Comparison of ENCODE assay signal across 20 mouse cellular contexts in genomic region chr15:27095231-27095630, GRCm38 (mm10).
DNase-seq lines count a peak whose midpoint lies in the region.
"Had no signal": no experiment of that assay in that cellular context is flagged by ENCODE, and none has a peak within 500 bp of the region (broad histone marks: within the 10 kb centered on the region; RNA-seq: fewer than 3 reads in every experiment).

No protein-coding gene starts in this region.

- DNase-seq in brain, adult 2 months (ENCODE audit: low read depth, low spot score) = peak; percentile 60
- DNase-seq in layer of hippocampus, adult 18-20 months (ENCODE audit: low spot score in 2 of 2) = peak; percentile 48 to 73
- peak; percentile 37 to 49 for DNase-seq in layer of hippocampus, postnatal 36 days
- peak; percentile 34 to 47 for DNase-seq in right cerebral cortex, postnatal 10 days (ENCODE audit: low spot score in 2 of 2)
- no peak for DNase-seq in adrenal gland, postnatal 14 days
- DNase-seq in limb, embryonic 10.5 days (ENCODE audit: low spot score) = no peak
- DNase-seq in cerebellum, adult 11 months = no peak
- DNase-seq: adrenal gland, adult 8-10 months; cerebellum, adult 8-10 months; heart, adult 2 months; liver, embryonic 13.5 days; thymus, postnatal 14 days had no signal

- WGBS in limb, embryonic 10.5 days = 95% methylated on average over 9 of the region's 9 CpGs

- no peak overlapping the region for H3K27ac ChIP-seq in limb, embryonic 10.5 days
- H3K27ac ChIP-seq: embryonic facial prominence, embryonic 12.5 days; forebrain, embryonic 15.5 days; heart, adult 2 months; kidney, postnatal 0 days; limb, embryonic 12.5 days; liver, embryonic 13.5 days; lung, embryonic 15.5 days; midbrain, embryonic 13.5 days; stomach, postnatal 0 days had no signal

- H3K4me1 ChIP-seq in limb, embryonic 10.5 days = no peaks in the 10 kb centered on the region
- H3K4me1 ChIP-seq: embryonic facial prominence, embryonic 12.5 days; forebrain, embryonic 15.5 days; heart, embryonic 15.5 days; limb, embryonic 12.5 days; liver, embryonic 13.5 days; lung, embryonic 15.5 days; midbrain, embryonic 13.5 days had no signal

- no peak overlapping the region for H3K4me3 ChIP-seq in limb, embryonic 10.5 days
- H3K4me3 ChIP-seq: embryonic facial prominence, embryonic 12.5 days; forebrain, embryonic 15.5 days; heart, adult 2 months; heart, embryonic 15.5 days; limb, embryonic 12.5 days; liver, embryonic 13.5 days; lung, embryonic 15.5 days; midbrain, embryonic 13.5 days had no signal

- H3K27me3 ChIP-seq in limb, embryonic 10.5 days (ENCODE audit: low read depth, poor library complexity, severe bottlenecking) = no peaks in the 10 kb centered on the region
- H3K27me3 ChIP-seq: embryonic facial prominence, embryonic 12.5 days; forebrain, embryonic 15.5 days; heart, embryonic 15.5 days; limb, embryonic 12.5 days; liver, embryonic 13.5 days; lung, embryonic 15.5 days; midbrain, embryonic 13.5 days had no signal

- H3K9me3 ChIP-seq in limb, embryonic 10.5 days (replicated peaks) = no peaks in the 10 kb centered on the region
- H3K9me3 ChIP-seq: embryonic facial prominence, embryonic 12.5 days; forebrain, embryonic 15.5 days; heart, embryonic 15.5 days; limb, embryonic 12.5 days; liver, embryonic 13.5 days; lung, embryonic 15.5 days; midbrain, embryonic 13.5 days had no signal

- no peaks in the 10 kb centered on the region for H3K36me3 ChIP-seq in limb, embryonic 10.5 days
- H3K36me3 ChIP-seq: embryonic facial prominence, embryonic 12.5 days; forebrain, embryonic 15.5 days; heart, embryonic 15.5 days; limb, embryonic 12.5 days; liver, embryonic 13.5 days; lung, embryonic 15.5 days; midbrain, embryonic 13.5 days had no signal

Comparison
In these comparisons a context has a peak if more than half of its experiments do, and no peak if none do; other contexts are left out.
1. DNase-seq: peak in brain, adult 2 months (single experiment), layer of hippocampus, adult 18-20 months (2 of 2), layer of hippocampus, postnatal 36 days (2 of 2) and right cerebral cortex, postnatal 10 days (2 of 2); none in adrenal gland, postnatal 14 days (single experiment), limb, embryonic 10.5 days (single experiment) and cerebellum, adult 11 months (single experiment).